Mouse (Mus musculus) MN1 (cell line): ENCODE results near the gene Mrpl46.

Experiments
- DNase-seq: peaks from one replicate; pipeline ENCODE4 v3.0.0-alpha.2; 2016; ENCODE audit warnings: low spot score

Mrpl46 gene

DNA sequence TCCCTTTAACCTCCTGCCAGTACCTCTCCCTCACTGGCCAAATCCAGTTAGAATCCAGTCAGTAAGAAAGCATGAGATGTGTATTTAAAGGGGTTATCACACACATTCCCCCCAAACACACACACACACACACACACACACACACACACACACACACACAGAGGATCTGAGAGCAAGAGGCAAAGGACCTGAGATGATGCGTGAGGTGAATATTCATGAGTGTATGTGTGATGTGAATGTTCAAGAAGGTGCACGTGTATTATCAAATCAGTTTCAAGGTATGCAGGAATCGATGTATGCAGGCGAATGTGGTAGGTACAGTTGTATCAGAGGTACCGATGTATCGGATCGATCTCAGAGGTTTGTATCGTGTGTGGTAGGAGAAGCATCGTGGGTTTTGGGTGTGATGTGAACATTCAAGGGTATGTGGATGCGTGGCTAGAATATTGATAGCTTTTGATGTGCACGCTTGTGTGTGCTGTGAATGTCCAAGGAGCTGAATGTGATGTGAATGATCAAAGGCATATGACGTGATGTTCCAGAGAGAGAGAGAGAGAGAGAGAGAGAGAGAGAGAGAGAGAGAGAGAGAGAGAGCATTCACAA, 15.3 kb downstream of the Mrpl46 start:
- DNase-seq: no peak

- peak; percentile 93 for DNase-seq
These were observed 17.2 kb downstream of the Mrpl46 start for GRCm38 (mm10) chr7:78766019-78766683.

- no peak for DNase-seq
These were observed 18.1 kb downstream of the Mrpl46 start for GRCm38 (mm10) chr7:78765215-78765631.

DNA sequence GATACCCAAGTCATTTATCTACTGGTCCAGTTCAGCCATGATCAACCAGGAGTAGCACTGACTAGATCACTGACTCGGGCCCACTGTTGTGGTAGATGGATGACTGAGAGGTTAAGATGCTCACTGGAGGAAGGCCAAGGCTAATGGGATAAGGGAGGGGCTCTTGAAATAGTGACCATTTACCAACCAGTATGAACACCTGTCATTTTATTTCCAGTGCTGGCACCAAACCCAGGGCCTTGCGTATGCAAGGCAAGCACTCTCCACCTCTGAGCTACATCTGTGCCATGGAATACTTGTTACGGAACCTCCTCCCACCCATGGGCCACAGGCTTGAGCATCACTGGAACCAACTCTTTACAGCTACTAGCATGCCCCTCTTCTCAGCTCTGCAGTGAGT, 19.5 kb downstream of the Mrpl46 start:
- DNase-seq: no peak

GRCm38 (mm10) chr7:78754458-78755000, 28.8 kb downstream of the Mrpl46 start:
- DNase-seq: no peak

DNA sequence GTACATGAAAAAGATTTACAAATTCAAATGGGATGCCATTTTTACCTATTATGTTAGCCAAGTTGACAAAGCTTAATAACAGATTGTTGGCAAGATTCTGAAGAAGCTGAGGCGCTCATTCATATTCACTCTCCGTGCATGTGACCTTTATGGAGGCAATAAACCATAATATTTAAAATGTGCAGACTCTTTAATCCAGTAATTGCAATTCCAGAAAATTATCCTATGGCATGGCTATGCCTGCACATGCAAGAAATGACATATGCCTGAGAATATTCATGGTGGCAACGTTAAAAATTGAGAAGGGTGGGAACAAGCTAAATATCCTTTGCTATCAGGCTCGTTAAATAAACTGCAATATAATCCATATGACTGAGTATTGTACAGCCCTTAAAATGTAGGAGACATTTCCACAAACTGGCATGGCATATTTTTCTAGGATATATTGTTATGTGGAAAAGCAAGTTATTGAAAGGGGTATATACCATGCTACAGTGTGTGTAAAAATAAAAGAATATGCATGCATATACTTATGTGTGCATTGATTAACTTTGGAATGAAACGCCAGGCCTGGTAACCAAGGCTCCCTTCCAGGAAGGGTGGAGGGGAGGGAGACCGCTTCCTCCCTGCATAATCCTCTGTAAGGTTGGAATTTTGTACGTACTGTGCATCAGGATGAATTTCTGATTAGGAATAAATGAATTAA, 29.4 kb downstream of the Mrpl46 start:
- no peak for DNase-seq

- no peak for DNase-seq
These were observed 30.4 kb downstream of the Mrpl46 start for GRCm38 (mm10) chr7:78752961-78753360.

- peak; percentile 64 for DNase-seq
These were observed 39.5 kb downstream of the Mrpl46 start for GRCm38 (mm10) chr7:78743731-78744385.

- no peak for DNase-seq
These were observed 43.9 kb downstream of the Mrpl46 start for GRCm38 (mm10) chr7:78739351-78740000.

DNA sequence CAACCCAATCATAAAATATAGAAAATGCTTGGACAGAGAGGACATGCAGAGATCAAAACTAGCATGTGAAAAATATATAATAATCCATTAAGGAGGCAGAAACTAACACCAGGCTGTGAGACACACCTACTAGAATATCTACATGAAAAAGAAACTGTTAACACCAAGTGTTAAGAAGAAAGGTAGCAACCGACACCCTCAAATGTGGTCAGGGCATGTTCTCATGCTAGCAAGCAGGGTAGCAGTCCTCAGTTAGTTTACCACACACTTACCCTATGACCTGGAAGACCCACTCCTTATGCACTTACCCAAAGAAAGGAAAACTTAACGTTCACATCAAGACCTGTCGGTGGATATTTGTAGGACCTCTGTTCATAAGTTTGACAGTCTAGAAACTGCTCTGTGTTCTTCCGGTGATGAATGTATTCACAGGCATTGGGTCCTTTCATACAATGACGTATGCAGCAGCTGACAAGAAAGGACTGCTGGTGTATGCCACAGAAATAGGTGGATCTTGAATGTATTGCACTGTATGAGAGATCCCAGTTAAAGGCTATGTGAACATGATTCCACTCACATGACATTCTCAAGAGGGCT, 45.6 kb downstream of the Mrpl46 start, which contains the start of gene Ntrk3:
Gene Ntrk3, minus strand, starts transcription at position 399 of the 597 bp plus-strand sequence.
- DNase-seq: no peak

DNA sequence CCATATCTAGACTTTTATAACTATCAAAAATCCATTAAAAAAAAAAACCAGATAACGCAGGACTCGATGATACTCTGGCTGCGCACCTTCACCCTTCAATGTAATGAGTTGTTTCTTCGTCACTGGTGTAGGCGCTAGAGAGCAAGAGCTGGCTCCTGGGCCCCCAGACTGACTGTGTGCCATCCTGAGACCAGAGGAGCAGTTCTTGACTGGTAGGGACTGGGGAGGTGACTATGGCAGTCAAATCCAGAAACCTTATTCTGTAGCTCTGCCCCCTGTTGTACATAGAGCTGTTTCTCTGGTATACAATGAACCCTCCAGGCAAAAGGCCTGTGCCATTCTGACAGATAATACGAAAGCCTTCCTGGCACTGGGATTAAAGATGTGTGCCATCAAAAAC, 46.1 kb downstream of the Mrpl46 start:
- DNase-seq: no peak

DNA sequence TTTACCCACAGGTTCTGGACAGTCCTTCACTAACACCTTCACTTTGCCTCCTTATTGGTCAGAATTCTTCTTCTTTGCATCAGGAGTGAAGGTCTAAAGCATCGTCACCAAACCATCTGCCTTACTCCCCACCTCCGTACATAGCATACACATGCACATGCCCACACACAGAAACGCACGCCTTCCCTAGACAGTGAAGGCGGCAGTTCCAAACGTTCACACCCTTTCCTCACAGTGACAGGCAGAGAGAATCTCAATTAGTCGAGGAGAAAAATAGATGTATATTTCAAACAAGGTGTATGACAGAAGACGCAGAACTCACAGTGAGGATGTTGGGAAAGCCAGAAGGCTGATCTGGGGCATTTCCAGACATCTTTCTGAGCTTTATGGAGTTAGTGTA, 51.9 kb downstream of the Mrpl46 start:
- DNase-seq: no peak
